Mouse (Mus musculus) heart, postnatal 0 days (tissue): ENCODE measurements around the gene Mtss1l. TPM values are rescaled to one million over a fixed set of nuclear protein-coding genes. Genes with fewer than 3 reads are reported as not detected.

Experiments
- ATAC-seq: fragments of 200-750 bp; cut with Nextera tagmentation; 2 replicates; pipeline ENCODE4 v1.8.0; 2017; ENCODE audit warnings: low read depth, moderate number of reproducible peaks, moderate library complexity; ENCODE audit not compliant: insufficient read depth
- DNase-seq: peaks from one replicate; pipeline ENCODE4 v3.0.0-alpha.2; 2016; ENCODE audit warnings: low spot score
- H3K27ac ChIP-seq: fragments of 300-500 bp; sonication (generic); 2 replicates; pipeline ENCODE4 v1.5.1; 2014; ENCODE audit warnings: low read depth, mild to moderate bottlenecking
- H3K27me3 ChIP-seq: fragments of 300-500 bp; sonication (generic); 2 replicates; pipeline ENCODE4 v1.6.1; 2014; ENCODE audit warnings: low read length, mixed read lengths; ENCODE audit not compliant: control insufficient read depth, insufficient read depth
- H3K36me3 ChIP-seq: fragments of 300-500 bp; sonication (generic); replicated peaks from 2 replicates; pipeline ENCODE4 v1.6.1; 2014; ENCODE audit warnings: low read length, mixed read lengths; ENCODE audit not compliant: control insufficient read depth, insufficient read depth
- H3K4me1 ChIP-seq: fragments of 300-500 bp; sonication (generic); 2 replicates; pipeline ENCODE4 v1.6.1; 2014; ENCODE audit warnings: antibody characterized with exemption; ENCODE audit not compliant: control insufficient read depth, insufficient read depth
- H3K4me2 ChIP-seq: fragments of 300-500 bp; sonication (generic); 2 replicates; pipeline ENCODE4 v1.6.1; 2014; ENCODE audit warnings: low read depth, mild to moderate bottlenecking, low read length, moderate library complexity
- H3K4me3 ChIP-seq: fragments of 300-500 bp; sonication (generic); 2 replicates; pipeline ENCODE4 v1.5.1; 2014; ENCODE audit warnings: low read depth, low read length
- H3K9ac ChIP-seq: fragments of 300-500 bp; sonication (generic); replicated peaks from 2 replicates; pipeline ENCODE4 v1.6.1; 2014; ENCODE audit warnings: low read depth, low read length, mixed read lengths
- H3K9me3 ChIP-seq: fragments of 300-500 bp; sonication (generic); replicated peaks from 2 replicates; pipeline ENCODE4 v1.6.1; 2016; ENCODE audit warnings: low read length; ENCODE audit not compliant: control insufficient read depth
- CTCF ChIP-seq: IDR thresholded peaks from 2 replicates; pipeline ENCODE4 v1.5.1; 2016; ENCODE audit warnings: antibody characterized with exemption, control low read depth, low read depth
- EP300 ChIP-seq: IDR thresholded peaks from 2 replicates; pipeline ENCODE4 v1.6.1; 2016; ENCODE audit warnings: antibody characterized with exemption, low read depth
- WGBS: fragments of 180-500 bp; shearing (Covaris S2); extraction: QIAGEN DNeasy Blood & Tissue Kit; methylation state at CpG from one replicate; pipeline ENCODE4 v1.1.7; 2014; 5-methylcytosine and 5-hydroxymethylcytosine counted together
- polyA plus RNA-seq: library from polyadenylated mRNA; unstranded; fragments of >200 nt; fragmentation: Nextera tagmentation; extraction: Ambion mirVana; gene quantifications from 2 replicates; pipeline ENCODE4 v1.2.1, GENCODE M21; 2015
- total RNA-seq: library from RNA; depleted of rRNA; stranded (reverse); fragments of >200 nt; gene quantifications from 2 replicates; pipeline ENCODE4 v1.2.3, GENCODE M21; 2014; ENCODE audit warnings: low replicate concordance

Gene Mtss1l
- total and polyA plus RNA-seq, 2 experiments from 2014 or later = 5.1 to 11.3 TPM

DNA sequence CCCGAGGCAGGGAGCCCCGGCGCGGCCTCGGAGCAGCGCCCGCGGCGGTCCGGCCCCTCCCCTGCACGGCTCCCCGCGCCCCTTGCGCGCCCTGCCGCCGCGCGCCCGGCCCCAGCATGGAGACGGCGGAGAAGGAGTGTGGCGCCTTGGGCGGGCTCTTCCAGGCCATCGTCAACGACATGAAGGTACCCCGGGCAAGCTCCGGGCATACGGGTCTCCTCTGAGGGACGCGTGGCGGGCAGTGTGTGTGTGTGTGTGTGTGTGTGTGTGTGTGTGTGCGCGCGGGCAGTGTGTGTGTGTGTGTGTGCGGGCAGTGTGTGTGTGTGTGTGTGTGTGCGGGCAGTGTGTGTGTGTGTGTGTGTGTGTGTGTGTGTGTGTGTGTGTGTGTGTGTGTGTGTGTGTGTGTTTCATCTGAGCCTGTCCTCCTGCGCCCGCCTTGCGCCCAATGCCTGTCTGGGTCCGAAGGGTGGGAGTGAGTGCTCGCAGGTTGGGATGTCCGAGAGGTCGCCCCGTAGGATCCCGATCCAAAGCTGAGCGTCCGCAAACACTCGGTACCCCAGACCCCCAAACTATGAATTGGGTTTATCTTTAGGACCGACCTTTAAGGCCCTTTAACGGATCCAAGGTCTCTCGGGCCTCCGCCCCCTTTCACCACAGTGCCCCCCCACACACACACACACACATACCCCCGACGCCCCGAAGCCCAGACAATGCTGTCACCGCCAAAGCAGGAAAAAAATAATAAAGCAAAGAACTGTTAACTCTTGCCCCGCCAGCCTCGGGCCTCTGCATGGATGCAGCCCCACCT lies 534 bp downstream of the Mtss1l start:
- DNase-seq (no peak), ATAC-seq (peak; percentile 67)
- peaks cover 10% of the 10 kb centered on the region; the same call in 1 of the 2 replicates for H3K36me3 ChIP-seq
- H3K9me3 ChIP-seq = no peaks in the 10 kb centered on the region
- H3K4me2 ChIP-seq = peak overlapping the region; percentile 81
- H3K27ac ChIP-seq = peak overlapping the region; percentile 89
- peak overlapping the region; percentile 76 for H3K4me3 ChIP-seq
- WGBS = 2% methylated on average over 36 of the region's 59 CpGs
- H3K4me1 ChIP-seq = peaks cover 20% of the 10 kb centered on the region
- no peak for TF ChIP-seq CTCF
- no peak for TF ChIP-seq EP300
- H3K27me3 ChIP-seq = no peaks in the 10 kb centered on the region
- peak overlapping the region; percentile 90 for H3K9ac ChIP-seq

DNA sequence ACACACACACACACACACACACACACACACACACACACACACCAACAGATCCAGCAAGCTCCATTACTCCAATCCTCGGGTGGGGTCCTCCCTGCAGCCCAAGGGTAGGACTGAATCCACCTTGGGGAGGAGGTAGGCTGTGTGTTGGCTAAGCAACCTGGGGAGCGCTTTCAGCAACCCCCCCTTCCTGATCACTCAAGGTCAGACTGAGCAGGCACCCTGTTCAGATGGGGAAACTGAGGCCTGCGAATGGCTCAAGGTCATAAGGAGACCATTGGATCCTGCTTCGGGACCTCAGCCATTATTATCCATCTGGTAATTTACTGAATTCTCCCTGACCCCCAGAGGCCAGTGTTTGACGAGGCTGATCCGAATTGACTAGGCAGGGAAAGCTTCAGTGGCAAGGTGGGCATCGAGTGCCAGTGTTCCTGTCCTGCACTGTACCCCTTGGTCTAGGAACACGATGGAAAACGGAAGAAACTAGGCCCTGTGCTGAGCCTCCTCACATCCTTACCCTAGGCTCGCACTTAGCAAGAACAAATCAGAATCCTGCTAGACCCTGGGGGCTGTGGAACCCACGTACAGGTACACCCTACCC lies 1.2 kb downstream of the Mtss1l start:
- no peak for ATAC-seq
- Histone ChIP-seq H3K9me3 (no peaks in the 10 kb centered on the region), H3K4me1 (peaks cover 15% of the 10 kb centered on the region; the same call in 1 of the 2 replicates), H3K4me3 (peak overlapping the region; percentile 76), H3K4me2 (peak overlapping the region; percentile 81), H3K27me3 (no peaks in the 10 kb centered on the region), H3K36me3 (peaks cover 15% of the 10 kb centered on the region), H3K9ac (peak overlapping the region; percentile 90), H3K27ac (no peak overlapping the region)
- DNase-seq = no peak
- TF ChIP-seq EP300 = no peak
- TF ChIP-seq CTCF = no peak
- WGBS = 51% methylated on average over 11 of the region's 11 CpGs

DNA sequence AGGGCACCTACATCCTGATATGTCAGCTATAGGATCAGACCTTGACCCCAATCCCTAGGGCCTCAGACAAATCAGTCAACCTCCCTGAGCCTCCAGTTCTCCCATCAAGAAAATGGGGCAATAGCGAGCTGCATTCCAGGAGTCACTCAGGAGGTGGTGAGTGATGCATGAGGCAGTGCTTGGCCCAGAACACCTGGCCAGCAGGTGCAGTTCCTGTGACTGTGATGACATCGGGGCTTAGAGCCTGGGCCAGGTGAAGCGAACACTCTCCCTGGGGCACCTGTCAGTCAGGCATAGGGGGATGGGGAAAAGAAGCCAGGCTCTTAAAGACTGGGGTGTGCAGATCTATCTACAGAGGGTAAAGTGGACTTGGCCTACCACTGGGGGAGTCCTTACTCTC lies 3.2 kb downstream of the Mtss1l start:
- Histone ChIP-seq H3K9me3 (no peaks in the 10 kb centered on the region), H3K4me3 (no peak overlapping the region), H3K36me3 (peaks cover 35% of the 10 kb centered on the region), H3K4me1 (peaks cover 4% of the 10 kb centered on the region; the same call in 1 of the 2 replicates), H3K4me2 (no peak overlapping the region), H3K27me3 (no peaks in the 10 kb centered on the region), H3K27ac (0 out of 2 replicates have a peak overlapping the region, but pooled peaks have one; percentile 17), H3K9ac (no peak overlapping the region)
- WGBS = 68% methylated on average over 3 of the region's 3 CpGs
- TF ChIP-seq CTCF (no peak), EP300 (no peak)
- ATAC-seq (no peak), DNase-seq (no peak)

DNA sequence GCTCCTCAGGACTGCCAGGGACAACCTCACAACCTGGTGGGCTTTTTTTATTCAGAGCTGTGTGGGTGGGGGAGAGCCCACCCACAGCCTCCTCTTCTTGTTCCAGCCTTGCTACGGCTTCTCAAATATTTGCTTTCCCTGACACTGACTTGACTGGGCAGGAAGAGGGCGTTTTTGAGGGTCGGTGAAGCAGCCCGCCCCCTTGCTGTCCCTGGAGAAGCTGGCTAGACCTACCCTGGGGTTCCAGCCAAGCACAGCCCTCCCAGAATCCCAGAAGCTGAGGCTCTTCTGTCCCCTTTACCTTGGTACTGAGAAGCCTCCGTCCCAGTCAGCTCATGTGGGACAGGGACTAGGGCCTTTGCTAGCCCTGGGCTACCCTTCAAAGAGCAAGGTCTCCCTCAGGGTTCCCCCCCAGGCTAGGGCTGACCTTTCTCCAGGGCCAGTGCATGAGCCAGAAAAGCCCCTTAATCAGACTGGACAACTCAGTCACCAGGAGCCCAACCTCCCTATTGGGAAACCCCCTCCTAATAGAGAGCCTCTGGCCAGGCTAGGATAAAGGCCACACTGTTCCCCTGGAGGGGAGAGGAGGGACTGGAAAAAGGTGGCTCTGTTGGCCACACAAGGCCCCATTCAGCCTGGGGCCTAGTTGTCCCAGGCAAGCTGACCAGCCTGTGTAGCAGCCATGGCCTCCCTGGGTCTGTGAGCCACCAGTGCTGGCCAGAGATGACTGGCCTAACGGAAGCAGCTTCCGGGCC lies 4.0 kb downstream of the Mtss1l start:
- Histone ChIP-seq H3K4me2 (no peak overlapping the region), H3K9ac (no peak overlapping the region), H3K4me3 (no peak overlapping the region), H3K27ac (0 out of 2 replicates have a peak overlapping the region, but pooled peaks have one; percentile 23), H3K27me3 (no peaks in the 10 kb centered on the region), H3K4me1 (no peaks in the 10 kb centered on the region), H3K9me3 (no peaks in the 10 kb centered on the region), H3K36me3 (peaks cover 43% of the 10 kb centered on the region)
- ATAC-seq (no peak), DNase-seq (no peak)
- WGBS = 58% methylated on average over 7 of the region's 7 CpGs
- TF ChIP-seq CTCF = no peak
- TF ChIP-seq EP300 = no peak

DNA sequence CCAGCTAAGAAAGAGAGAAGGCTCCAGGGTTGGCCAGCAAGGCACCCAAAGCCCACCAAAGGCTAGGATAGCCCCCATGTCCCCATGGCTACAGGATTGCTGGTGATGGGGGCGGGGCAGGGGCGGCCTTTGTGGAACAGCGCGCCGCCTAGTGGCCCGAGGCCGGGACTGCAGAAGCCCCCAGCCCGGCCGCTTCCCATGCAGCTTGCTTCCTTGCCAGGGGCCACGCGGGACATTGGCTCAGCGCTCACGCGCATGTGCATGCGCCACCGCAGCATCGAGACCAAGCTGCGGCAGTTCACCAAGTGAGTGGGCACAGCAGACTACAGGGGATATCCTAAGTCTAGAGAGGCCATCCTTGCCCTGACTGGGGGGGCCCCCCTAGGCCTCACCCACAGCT lies 5.6 kb downstream of the Mtss1l start:
- Histone ChIP-seq H3K4me2 (no peak overlapping the region), H3K27ac (no peak overlapping the region), H3K36me3 (peaks cover 58% of the 10 kb centered on the region), H3K4me1 (no peaks in the 10 kb centered on the region), H3K4me3 (no peak overlapping the region), H3K9ac (no peak overlapping the region), H3K9me3 (no peaks in the 10 kb centered on the region), H3K27me3 (no peaks in the 10 kb centered on the region)
- DNase-seq = no peak
- peak; percentile 78 for TF ChIP-seq CTCF
- TF ChIP-seq EP300 = no peak
- 14% methylated on average over 18 of the region's 18 CpGs for WGBS
- no peak; the same call in 1 of the 2 replicates for ATAC-seq
